Mouse (Mus musculus) thymus, postnatal 4 days (tissue): ENCODE results near the gene Aida.
"Not testable (repeated sequence)": the region's sequence is repeated elsewhere in the genome, so short reads cannot be mapped to it uniquely, and the experiment has no call there.

Experiments
- DNase-seq: peaks from one replicate; pipeline ENCODE4 v3.0.0; 2021

The Aida gene

GRCm38 (mm10) chr1:183322496-183322895, 26.1 kb downstream of the Aida start:
- not testable (repeated sequence) for DNase-seq

DNA sequence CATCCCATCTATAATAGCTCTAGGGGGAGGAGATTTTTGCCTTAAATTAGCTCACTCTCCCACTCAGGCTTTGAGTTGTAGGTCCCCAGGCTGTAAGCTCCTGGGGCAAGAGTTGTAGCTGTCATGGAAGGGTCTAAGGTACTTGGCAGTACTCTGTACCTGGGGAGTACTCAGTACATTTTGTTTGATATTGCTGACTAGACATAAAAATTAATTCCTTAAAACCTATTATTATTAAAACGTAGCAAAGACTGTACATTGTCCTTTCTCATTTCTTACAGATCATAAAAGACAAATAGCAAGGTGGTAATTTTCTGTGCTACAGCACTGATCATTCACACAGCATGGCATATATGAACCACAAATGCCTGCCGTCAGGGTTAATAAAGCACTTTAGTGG, 27.5 kb downstream of the Aida start:
- DNase-seq: no peak

DNA sequence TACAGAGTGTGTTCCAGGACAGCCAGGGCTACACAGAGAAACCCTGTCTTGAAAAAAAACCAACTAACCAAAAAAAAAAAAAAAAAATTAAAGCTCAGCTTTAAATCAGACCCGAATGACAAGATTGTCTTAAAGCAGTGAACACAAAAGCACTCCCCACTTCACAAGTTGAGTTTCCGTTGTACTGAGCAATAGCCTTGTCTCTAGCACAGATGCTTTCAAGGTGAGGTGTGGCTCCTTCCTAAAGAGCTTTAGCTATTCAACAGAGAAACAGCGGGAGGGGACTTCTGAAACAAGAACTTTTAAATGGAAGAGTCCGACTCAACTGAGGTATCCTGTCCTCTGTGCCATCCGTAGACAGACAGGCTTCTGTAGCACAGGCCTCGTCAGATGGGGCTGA, 28.0 kb downstream of the Aida start:
- no peak for DNase-seq

DNA sequence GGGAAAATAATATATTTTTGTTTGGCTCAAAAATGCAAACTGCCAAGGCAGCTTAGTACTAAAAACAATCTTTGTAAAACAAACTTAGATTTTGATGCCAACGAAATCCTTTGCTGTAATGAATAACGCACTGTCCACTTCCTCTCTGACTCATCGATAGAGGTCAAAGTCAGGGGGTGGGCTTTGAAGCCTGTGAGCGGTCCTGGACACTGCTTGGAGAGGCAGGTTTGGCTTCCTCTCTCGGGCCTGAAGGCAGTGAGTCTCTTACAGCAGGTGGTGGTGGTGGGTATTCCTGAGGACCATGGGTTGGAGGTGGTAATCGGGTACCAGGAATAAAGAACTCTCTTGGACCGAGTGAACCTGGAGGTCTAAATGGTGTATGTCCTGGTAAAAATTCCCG, 30.8 kb downstream of the Aida start:
- no peak for DNase-seq

GRCm38 (mm10) chr1:183342902-183343301, 46.5 kb downstream of the Aida start:
- DNase-seq: not testable (repeated sequence)

- peak; percentile 93 for DNase-seq
Measured at GRCm38 (mm10) chr1:183344886-183345816, 48.8 kb downstream of the Aida start.

- DNase-seq: no peak
Measured at GRCm38 (mm10) chr1:183345817-183346195, 49.4 kb downstream of the Aida start.

DNA sequence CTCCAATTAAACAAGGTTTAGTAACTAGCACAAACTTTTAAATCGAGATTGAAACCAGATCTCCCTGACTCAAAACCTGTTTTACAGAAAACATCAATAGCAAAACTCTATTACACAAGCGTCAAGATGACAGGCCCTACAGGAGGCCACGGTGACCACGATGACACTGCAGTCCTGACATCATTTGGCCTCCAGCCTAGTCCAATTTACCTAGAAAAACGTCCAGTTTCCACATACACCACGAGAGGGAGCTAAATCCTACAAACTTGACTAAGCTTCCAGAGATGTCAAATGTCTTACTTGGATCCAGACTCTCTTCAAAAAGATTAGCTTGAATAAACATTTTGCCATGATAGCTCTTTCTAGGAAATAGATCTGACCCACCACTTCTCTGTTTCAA, 53.5 kb downstream of the Aida start:
- DNase-seq: peak; percentile 45

DNA sequence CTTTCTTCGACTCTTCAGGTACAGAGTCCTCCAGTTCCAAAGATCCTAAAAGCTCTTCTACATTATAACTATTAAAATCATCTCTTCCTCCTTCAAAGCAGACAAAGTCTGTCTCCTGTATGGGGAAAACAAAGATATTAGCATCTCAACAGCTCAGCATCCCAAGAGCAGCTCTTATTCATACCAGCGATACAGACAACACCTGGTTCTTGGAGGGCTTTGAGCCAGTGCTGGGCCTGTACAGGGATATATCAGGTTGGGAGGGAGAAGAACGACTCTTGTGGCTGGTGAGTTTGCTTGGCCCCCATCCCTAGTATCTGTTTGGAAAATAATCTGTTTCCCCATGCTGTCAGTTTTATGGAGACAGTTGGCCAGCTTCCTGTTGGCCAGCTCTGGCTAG, 62.5 kb downstream of the Aida start:
- DNase-seq: no peak

DNA sequence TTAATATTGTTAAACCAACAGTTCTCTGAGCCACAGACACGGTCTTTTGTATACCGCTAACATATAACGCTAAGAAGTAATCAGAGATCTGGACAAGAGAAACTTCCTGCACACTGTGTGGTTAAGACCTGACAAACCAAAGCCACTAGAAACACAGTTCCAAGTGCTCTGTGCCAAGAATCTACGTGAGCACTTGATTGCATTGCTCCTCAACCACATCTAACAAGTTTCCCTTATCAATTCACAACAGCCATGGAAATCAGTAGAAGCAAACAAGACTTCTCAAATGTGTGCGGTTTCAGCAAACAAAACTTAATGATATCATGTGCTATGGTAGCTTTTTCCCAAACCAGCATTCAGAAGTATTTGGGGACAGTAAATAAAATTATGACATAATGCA, 65.9 kb downstream of the Aida start:
- DNase-seq: no peak

DNA sequence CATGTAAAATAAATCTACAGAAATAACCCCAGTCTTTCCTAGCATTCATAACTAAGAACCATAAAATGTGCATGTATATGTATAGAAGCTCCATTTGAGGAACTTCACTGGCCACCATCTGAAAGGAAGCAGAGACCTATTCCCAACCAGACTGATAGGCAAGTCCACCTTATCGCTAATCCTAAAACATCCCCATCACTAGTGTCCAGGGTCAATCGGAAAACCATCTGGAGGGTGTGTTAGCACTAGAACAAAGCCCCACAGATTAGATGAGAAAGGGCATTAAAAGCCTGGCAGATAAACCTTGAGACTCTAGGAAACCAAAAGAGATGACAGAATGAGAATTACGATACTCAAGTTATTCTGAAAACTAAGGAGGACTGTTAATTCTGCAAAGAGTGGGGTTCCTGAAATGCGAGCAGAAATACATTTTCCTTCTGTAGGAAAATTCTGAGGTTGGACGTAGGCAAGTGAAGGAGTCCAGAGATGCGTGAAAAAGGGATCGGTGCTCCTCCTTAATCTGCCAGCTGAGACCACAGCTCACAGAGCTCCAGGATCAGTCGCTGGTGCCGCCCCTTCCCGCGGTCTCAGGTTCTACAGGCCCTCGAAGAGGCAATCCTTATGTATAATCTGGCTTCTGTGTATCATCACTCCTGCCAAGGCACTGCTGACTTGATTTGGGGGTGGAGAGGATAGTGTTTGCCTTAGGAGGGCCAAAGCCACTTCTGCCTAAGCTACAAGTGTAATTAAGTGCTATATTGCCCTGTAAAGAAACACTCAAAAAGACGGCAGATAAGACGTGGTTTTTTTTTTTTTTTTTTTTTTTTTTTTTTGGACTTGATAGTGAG, 66.6 kb downstream of the Aida start:
- no peak for DNase-seq

DNA sequence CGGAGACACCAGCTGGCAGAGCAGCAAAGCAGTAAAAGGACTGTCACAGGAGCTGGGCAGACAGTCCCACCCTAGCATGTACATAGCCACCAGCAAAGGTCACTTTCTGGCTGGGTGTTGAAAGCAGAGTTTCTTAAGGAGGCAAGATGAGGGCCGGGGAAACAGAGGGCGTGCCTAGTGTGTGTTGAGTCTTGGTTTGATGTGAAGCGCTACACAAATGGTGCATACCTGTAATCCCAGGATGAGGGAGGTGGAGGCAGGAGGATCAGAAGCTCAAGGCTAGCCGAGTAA, 67.1 kb downstream of the Aida start:
- no peak for DNase-seq

DNA sequence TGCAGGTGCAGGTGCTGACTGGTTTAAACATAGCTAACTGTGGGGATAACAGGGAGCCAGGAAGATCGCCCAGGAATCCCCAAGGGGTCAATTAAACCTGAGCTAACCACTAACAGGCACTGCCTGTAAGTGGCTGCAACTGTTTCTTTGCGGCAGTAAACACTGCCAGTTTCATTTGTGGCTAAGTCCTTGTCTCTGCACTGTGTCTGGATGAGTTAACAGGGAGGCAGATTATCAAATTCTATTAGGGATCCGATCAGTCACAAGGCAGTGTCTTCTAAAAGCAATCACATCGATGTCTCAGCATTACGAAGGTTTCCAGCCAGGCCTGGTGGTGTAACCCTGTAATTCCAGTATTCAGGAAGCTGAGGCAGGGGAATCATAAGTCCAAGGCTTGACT, 70.0 kb downstream of the Aida start:
- no peak for DNase-seq

DNA sequence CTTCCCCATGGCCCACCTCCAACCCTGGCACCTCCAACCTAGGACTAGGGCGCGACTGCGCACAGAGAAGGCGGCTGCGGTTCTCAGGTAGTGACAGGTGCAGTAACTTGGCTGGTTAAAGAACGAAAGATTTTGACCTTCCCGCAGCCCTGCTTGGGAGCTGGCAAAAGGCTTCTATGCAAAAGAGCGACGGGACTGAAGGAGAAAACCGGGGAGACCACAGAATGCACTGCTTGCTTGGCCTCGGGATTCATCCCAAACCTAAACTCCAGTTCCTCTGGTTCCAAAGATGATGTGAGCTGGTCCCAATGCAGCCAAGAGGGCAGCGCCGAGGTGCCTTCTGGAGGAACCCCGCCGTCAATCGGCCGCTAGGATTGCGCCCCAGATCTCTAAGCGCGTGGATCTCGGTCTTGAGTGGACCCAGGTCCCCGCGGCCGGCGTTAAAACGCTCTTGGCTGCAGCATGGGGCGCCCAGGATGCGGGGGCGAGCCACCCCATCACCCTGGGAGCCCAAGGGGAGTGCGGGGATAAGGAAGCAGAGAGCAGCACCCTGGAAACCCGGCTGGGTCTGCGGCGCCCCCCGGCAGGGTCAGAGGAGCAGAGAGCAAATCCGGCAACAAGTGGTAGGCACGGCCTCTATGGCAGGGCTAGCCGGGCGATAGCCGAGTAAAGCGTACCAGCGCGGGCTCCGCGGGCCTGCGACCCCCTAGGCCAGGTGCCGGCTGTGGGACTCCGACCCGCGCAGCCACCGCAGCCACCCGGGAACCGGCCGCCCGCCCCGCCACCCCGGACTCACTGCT, 72.4 kb downstream of the Aida start:
- peak; percentile 36 for DNase-seq

- peak; percentile 97 for DNase-seq
Measured at GRCm38 (mm10) chr1:183369427-183370014, 73.1 kb downstream of the Aida start, which contains the start of gene Mia3. Gene Mia3, minus strand, starts transcription at chr1:183369553.

DNA sequence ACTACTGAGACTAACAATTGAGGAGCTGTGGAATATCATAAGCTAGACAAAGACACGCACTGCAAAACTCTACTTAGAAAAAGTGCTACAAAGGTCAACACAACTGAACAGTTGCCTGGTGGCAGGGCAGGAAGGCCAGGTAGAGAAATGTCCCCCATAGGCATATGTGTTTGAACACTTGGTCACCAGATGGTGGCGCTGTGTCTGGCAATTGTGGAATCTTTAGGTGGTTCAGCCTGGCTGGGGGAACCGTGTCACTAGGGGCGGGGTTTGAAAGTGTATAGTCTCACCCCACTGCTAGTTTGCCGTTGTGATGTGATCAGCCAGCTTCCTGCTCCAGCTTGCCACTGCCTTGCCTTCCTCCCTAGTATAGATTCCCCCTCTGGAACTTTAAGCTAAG, 78.3 kb downstream of the Aida start:
- DNase-seq: no peak
